Mouse (Mus musculus) spleen, adult 2 months (tissue): ENCODE data around the gene Mtr.

Experiments
- CTCF ChIP-seq: fragments of 200-500 bp; IDR thresholded peaks from 2 replicates; pipeline ENCODE4 v1.5.1; 2011; ENCODE audit warnings: mild to moderate bottlenecking, inconsistent platforms; ENCODE audit not compliant: insufficient read depth, insufficient read length, insufficient replicate concordance; ENCODE audit errors: extremely low read depth
- POLR2A ChIP-seq: fragments of 200-500 bp; IDR thresholded peaks from 2 replicates; pipeline ENCODE4 v1.6.1; 2011; ENCODE audit warnings: low read depth, low read length, inconsistent platforms

- no peak for TF ChIP-seq POLR2A
- no peak for TF ChIP-seq CTCF
Observed at GRCm38 (mm10) chr13:12243991-12244390, 13.9 kb downstream of the Mtr start.
